Mouse (Mus musculus) cortical plate, adult 2 months (tissue): Measurements from ENCODE around the gene Nodal.

Experiments
- CTCF ChIP-seq: fragments of 200-500 bp; IDR thresholded peaks from 2 replicates; pipeline ENCODE4 v1.5.1; 2011; ENCODE audit warnings: mild to moderate bottlenecking, control low read depth, low read length; ENCODE audit not compliant: insufficient read depth; ENCODE audit errors: extremely low read depth
- POLR2A ChIP-seq: fragments of 200-500 bp; IDR thresholded peaks from 2 replicates; pipeline ENCODE4 v1.6.1; 2011; ENCODE audit warnings: mild to moderate bottlenecking, low read length, control low read depth; ENCODE audit not compliant: insufficient read depth; ENCODE audit errors: extremely low read depth

GRCm38 (mm10) chr10:61431375-61431774 is 13.6 kb downstream of the Nodal start:
- no peak for TF ChIP-seq CTCF
- no peak for TF ChIP-seq POLR2A
